Mouse (Mus musculus): ENCODE results near the gene Heca.
"Not testable (repeated sequence)": the region's sequence is repeated elsewhere in the genome, so short reads cannot be mapped to it uniquely, and the experiment has no call there.

Heca gene

DNA sequence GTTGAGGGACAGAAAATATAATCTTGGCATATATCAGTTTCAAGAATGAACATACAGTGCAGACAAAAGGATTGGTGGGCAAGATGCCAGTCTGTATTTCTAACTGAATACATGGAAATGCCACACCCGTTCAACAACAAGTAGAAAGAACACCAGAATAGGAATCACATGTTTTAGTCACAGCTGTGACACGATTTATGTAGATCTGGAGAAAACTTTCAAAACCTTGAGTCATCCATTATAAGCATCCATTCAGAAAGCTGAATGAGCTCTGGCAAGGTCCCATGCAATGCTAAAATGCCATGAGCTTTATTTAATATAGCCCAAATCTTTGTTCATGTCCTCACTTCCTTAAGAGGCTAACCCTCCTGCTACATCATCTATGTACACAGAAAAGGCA is 44.4 kb downstream of the Heca start:
- in situ Hi-C loops (cut with MboI; ENCODE audit: unreplicated experiment in 2 of 2): no loop called here

DNA sequence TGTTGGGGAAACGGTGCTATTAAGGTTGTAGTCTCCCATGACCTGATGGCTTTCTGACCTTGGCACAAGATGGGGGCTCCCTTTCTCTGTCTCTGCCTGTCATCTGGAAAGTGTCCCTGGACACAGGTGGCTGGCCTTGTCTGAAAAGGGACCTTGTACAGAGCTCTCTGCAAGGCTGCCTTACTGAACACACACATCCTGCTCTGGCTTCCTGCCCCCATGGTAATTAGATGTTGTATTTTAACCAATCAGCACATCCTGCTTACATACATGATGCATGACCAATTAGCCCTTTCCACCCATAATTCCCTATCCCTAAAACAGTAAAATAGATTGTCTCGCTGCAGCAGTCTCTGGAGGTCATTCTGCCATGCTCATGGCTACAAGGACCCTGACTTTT is 67.1 kb downstream of the Heca start:
- in situ Hi-C loops (cut with MboI; ENCODE audit: unreplicated experiment in 2 of 2): loop anchor here in 1 of 2 experiments (25.0 kb wide), 1 partner anchor 332 kb away; the partner anchor contains the start of gene Ect2l

DNA sequence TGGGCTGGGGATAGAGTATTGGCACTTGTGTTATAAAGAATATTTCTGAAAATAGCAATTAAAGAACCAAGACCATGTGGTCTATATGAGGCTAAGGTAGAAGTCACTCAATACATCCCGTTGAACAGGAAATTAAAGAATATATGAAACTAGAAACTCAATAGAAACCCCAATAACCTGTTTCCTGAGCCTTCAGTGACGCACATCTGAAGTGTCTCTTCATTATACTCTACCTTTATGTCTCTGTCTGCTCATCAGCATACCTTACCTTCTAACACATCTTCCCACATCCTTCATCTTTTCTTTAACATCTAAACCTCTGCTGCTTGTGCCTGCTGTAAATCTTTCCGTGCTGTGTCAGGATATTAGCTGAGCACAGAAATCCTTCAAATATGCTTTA is 67.8 kb downstream of the Heca start:
- in situ Hi-C loops (cut with MboI; ENCODE audit: unreplicated experiment in 2 of 2): loop anchor here in 1 of 2 experiments (25.0 kb wide), 1 partner anchor 332 kb away; the partner anchor contains the start of gene Ect2l

- in situ Hi-C loops (cut with MboI; ENCODE audit: unreplicated experiment in 2 of 2): loop anchor here in 1 of 2 experiments (25.0 kb wide), 1 partner anchor 334 kb away; the partner anchor contains the start of gene Ect2l
Observed at GRCm38 (mm10) chr10:17878002-17878919, 69.6 kb downstream of the Heca start.

DNA sequence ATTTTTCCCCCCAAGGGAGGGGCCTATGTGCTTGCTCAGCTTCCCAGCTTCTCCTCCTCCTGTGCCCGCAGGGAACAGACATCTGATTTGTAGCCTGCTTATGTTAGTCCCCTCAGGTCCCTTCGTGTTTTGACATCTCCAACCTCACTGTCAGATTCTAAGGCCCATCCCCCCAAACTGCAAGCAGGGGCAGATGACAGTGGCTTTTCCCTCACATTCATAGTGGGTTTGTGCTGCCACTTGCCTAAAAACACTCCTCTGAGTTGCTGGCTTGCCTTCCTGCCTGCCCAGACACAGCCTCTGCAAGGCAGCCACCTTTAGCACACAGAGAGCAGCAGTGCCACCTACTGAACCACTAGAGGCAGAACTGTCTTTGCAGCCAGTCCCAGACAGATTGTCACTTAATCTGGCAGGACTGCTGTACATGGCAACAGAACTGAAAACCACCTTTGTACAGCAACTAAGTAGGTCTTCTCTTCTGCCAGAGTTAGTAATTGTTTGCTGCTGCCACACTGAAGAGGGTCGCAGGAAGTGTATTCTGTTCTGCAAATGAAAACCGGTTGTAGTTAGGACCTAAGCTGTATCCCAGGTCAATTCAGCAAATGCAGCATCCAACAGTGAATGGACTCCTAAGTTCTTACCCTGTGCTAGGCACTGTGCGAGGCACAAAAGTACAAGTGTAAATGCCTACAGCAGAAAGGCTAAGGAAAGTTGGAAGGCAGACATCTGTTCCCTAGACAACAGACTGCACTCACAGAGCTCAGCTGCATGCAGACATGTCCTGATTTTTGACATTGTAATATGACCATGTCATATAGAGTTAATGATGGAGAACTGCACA is 77.8 kb downstream of the Heca start:
- in situ Hi-C loops (cut with MboI; ENCODE audit: unreplicated experiment in 2 of 2): loop anchor here (5.0 to 10.0 kb wide), 2 partner anchors 125 to 138 kb away; no protein-coding TSS in a partner anchor

DNA sequence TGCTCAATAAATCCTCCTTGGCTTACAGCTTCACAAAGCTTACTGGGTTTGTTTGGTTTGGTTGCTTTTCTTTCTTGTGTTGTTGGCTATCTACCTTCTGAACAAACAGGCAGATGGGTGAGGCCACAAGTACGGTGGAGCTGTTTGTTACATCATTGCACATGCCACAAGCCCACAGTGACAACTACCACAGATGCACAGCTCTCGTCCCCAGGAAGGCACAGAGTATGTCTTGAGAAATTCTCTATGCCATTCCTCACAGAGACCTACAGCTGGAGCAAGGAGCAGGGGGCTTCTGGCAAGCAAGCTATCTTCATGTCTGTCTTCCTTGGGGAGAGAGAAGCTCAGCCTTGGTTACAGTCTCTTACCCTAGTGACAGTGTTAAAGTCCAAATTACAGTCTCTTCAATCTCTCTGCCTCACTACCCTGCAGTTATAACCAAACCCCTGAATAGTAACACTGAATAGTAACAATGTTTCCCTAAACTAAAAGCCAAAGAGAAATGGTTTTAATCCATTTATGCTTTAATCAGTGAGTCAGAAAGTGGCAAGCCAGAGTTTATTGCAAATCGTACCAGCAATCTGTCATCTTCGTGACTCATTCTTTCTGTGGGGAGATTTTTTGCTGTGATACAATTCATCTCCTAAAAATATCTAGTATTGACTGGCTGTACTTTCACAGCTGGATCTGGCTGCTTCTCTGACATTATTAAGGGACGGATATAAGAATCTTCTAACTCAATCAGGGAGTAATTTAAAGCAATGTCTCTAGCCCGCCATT is 87.0 kb downstream of the Heca start:
- in situ Hi-C loops (cut with MboI; ENCODE audit: unreplicated experiment in 2 of 2): loop anchor here in 1 of 2 experiments (10.0 kb wide), 1 partner anchor 116 kb away; no protein-coding TSS in a partner anchor

DNA sequence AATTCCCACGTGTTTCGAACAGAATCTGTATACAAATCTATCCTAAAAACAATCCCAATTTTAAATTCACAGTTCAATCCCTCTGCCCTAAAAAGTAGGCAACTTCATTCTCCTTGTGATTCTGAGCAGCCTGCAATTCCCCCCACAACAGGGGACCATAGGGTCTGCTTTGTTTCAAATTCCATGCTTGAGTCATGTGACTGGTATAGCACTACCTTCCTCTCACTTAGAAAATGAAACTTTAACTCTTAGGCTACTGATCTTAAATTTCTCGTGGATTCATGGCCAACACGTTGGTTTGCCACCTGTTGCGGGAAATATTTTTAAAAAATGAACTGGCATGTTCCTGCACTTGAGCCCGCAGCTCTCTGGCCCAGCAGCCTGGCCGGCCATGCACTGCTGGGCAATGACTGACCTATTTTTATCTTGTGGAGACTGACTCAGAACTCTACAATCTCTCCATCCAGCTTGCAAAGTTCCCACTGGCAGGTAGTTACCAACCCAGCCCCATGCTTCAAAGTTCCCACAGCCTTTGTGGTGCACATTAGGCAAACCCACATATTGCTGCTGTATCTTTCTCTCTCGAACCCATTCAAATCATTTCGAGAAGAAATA is 90.1 kb downstream of the Heca start:
- in situ Hi-C loops (cut with MboI; ENCODE audit: unreplicated experiment in 2 of 2): no loop called here

- in situ Hi-C loops (cut with MboI; ENCODE audit: unreplicated experiment in 2 of 2): no loop called here
Observed at GRCm38 (mm10) chr10:17844781-17845537, 102.9 kb downstream of the Heca start.

DNA sequence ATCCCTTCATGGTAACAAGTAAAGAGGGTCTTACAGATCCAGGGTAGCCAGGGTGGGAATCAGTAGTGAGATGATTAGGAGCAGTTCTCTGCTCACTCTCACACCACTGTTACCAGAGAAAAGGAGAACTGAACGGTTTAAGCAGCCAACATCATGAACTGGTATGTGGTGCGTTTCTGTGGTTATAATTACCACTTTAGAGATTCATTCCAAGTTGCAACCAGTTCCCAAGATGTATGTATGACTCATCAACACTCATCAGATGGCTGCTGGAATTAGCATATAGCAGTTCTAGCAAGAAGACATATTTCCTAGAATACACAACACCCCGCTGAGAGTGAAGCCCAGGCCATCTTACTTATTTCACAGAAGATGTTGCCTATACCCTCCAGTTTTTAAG is 105.8 kb downstream of the Heca start:
- in situ Hi-C loops (cut with MboI; ENCODE audit: unreplicated experiment in 2 of 2): no loop called here

- in situ Hi-C loops (cut with MboI; ENCODE audit: unreplicated experiment in 2 of 2): no loop called here
Observed at GRCm38 (mm10) chr10:17836275-17836674, 111.6 kb downstream of the Heca start.

DNA sequence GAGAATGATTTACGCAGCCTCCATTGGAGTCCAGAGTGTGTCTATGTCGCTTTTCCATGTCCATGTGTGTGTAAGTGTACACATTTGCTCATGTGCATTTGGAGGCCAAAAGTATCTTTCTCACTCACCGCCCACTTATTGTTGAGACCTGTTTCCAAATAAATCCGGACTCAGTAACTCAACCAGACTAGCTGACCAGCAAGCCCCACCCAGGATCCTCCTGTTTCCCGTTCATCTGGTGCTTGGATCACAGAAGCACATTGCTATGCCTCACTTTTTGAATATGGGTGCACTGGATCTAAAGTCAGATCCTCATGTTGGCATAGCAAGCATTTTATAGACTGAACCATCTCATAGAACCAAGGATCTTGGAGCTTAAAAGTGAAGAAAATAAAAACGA is 112.8 kb downstream of the Heca start:
- in situ Hi-C loops (cut with MboI; ENCODE audit: unreplicated experiment in 2 of 2): no loop called here

- in situ Hi-C loops (cut with MboI; ENCODE audit: unreplicated experiment in 2 of 2): no loop called here
Observed at GRCm38 (mm10) chr10:17831041-17831440, 116.8 kb downstream of the Heca start.

GRCm38 (mm10) chr10:17829205-17829604 is 118.7 kb downstream of the Heca start:
- in situ Hi-C loops (cut with MboI; ENCODE audit: unreplicated experiment in 2 of 2): no loop called here

DNA sequence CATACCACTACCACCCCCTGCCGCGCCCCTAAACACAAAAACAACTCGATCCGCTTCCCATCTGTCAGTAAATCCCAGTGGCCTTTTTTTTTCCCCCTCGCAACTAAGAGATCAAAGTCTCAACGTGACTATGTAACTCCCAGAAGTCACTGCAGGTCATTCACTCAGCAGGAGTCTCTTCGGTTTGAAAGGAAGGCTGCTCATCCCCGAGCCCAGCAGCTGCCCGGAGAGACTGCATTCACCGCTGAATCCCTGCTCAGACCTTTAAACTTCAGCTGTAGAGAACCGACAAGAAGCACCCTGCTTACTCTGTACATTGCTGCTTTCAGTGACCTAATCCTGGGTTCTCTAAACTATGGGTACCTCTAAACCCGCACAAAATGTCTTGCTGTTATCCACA is 120.5 kb downstream of the Heca start:
- in situ Hi-C loops (cut with MboI; ENCODE audit: unreplicated experiment in 2 of 2): no loop called here

DNA sequence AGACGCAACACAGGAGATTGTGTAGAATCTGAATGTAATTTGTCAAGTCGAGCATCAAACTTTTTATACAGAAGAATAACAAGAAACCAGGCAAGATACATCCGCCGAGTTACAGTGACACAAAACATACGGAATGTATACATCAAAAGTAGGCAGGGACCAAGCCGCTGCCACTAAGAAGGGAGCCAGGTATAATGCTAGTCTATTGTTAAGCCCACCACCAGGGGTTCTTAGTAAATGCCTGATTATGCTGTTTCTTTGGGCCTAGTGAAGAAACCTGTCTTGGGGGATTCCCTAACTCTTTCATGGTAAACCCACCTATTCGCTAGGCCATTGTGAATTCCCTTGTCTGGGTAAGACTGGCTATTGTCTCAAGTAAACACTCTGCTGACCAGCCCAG is 127.4 kb downstream of the Heca start:
- in situ Hi-C loops (cut with MboI; ENCODE audit: unreplicated experiment in 2 of 2): not testable (repeated sequence)
